Mouse (Mus musculus) heart, postnatal 0 days (tissue): ENCODE measurements around the gene Dennd5b.
"Not testable (repeated sequence)": the region's sequence is repeated elsewhere in the genome, so short reads cannot be mapped to it uniquely, and the experiment has no call there.

Experiments
- CTCF ChIP-seq: IDR thresholded peaks from 2 replicates; pipeline ENCODE4 v1.5.1; 2016; ENCODE audit warnings: antibody characterized with exemption, control low read depth, low read depth
- EP300 ChIP-seq: IDR thresholded peaks from 2 replicates; pipeline ENCODE4 v1.6.1; 2016; ENCODE audit warnings: antibody characterized with exemption, low read depth

DNA sequence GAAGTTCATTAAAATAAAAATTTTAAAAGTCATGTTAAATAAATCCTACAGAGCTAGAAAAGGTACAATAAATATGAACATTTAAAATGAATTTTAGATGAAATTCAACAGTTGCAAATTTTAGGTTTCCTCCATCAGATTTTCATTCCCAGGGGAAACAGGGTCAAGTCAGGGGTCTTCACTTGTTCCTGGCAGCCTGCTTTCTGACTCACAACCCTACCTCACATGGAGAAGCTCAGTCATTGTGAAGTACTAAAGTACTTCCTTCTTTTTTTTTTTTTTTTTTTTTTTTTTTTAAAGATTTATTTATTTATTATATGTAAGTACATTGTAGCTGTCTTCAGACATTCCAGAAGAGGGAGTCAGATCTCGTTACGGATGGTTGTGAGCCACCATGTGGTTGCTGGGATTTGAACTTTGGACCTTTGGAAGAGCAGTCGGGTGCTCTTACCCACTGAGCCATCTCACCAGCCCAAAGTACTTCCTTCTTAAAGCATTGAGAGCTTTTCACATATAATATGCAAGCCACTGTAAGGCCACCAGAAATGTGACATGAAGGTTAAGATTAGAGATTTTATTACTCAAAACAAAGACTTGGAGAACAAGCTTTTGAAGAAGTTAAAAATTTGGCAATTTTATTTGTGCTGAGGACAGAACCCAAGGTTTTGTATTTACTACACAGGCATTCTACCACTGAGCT lies 111.5 kb downstream of the Dennd5b start:
- not testable (repeated sequence) for TF ChIP-seq CTCF, EP300
